Comparison of ENCODE assay signal across 24 mouse cellular contexts in the genomic region with DNA sequence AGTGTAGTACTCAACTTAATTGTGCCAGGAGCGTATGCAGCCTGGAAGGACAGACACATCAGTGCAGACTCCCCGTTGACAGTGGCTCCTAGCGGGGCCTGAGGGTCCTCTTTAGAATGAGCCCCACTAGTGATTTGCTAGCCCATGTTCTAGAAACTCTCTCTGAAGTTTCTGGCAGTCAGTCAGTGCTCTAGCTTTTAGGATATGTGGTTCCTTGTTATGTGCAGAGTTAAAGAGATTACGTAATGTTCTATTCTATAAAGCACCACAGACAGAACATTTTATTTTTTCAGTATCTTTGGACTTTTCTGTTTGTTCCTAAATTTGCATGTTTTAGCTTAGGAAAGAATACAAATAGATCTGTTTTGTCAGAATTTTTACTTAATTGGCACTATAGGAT.
DNase-seq lines count a peak whose midpoint lies in the region; TF ChIP-seq lines count a peak whose summit lies in the region.
"Had no signal": no experiment of that assay in that cellular context is flagged by ENCODE, and none has a peak within 500 bp of the region (broad histone marks: within the 10 kb centered on the region; RNA-seq: fewer than 3 reads in every experiment).

No protein-coding gene starts in this region.

- TF ChIP-seq EP300 in CH12.LX (IDR thresholded peaks at IDR 0.05; ENCODE audit: low read length): 0 out of 2 replicates have a peak, but pooled peaks have one; percentile 25

- TF ChIP-seq RAD21 in CH12.LX (IDR thresholded peaks at IDR 0.05; ENCODE audit: low read depth, low read length): no peak

- no peaks in the 10 kb centered on the region for H3K36me3 ChIP-seq in CH12.LX (replicated peaks in 1 of 2; ENCODE audit: control insufficient read depth in 1 of 2, insufficient read depth in 1 of 2, low read length in 1 of 2)
- H3K36me3 ChIP-seq: embryonic facial prominence, embryonic 12.5 days; embryonic facial prominence, embryonic 15.5 days; heart, embryonic 10.5 days; heart, embryonic 13.5 days; hindbrain, embryonic 12.5 days; hindbrain, embryonic 15.5 days had no signal

- H3K79me2 ChIP-seq in CH12.LX (replicated peaks; ENCODE audit: control insufficient read depth, extremely low read depth, insufficient read depth, poor library complexity, severe bottlenecking): no peaks in the 10 kb centered on the region

- TF ChIP-seq POLR2A in CH12.LX (IDR thresholded peaks at IDR 0.05; ENCODE audit: low read depth, low read length): no peak

- peak overlapping the region; percentile 51; the same call in 1 of the 2 replicates for H3K4me2 ChIP-seq in CH12.LX (ENCODE audit: insufficient read depth, low read depth, poor library complexity, severe bottlenecking)
- H3K4me2 ChIP-seq: embryonic facial prominence, embryonic 12.5 days; embryonic facial prominence, embryonic 15.5 days; heart, embryonic 13.5 days; hindbrain, embryonic 12.5 days; hindbrain, embryonic 15.5 days had no signal

- dilution Hi-C loops in CH12.LX (cut with MboI; ENCODE audit: extremely low pct_ligation_motif_present, extremely low pct_unique_long_range_greater_than_20kb, low sequenced_read_pairs): no loop called here

- H3K9me3 ChIP-seq in CH12.LX (replicated peaks; ENCODE audit: low read length): no peaks in the 10 kb centered on the region
- H3K9me3 ChIP-seq: embryonic facial prominence, embryonic 12.5 days; embryonic facial prominence, embryonic 15.5 days; heart, embryonic 10.5 days; heart, embryonic 13.5 days; hindbrain, embryonic 12.5 days; hindbrain, embryonic 15.5 days had no signal

- peak overlapping the region; percentile 66 for H3K27ac ChIP-seq in layer of hippocampus, adult 2 months
- no peak overlapping the region for H3K27ac ChIP-seq in CH12.LX (ENCODE audit: insufficient read depth, low read depth)
- H3K27ac ChIP-seq: embryonic facial prominence, embryonic 12.5 days; embryonic facial prominence, embryonic 15.5 days; heart, adult 2 months; heart, embryonic 10.5 days; heart, embryonic 13.5 days; hindbrain, embryonic 12.5 days; hindbrain, embryonic 15.5 days had no signal

- TF ChIP-seq CTCF in layer of hippocampus, adult 2 months (conservative IDR thresholded peaks at IDR 0.05): no peak
- TF ChIP-seq CTCF in CH12.LX (conservative IDR thresholded peaks at IDR 0.05 in 1 of 2, IDR thresholded peaks at IDR 0.05 in 1 of 2; ENCODE audit: low read depth in 2 of 2, low read length in 2 of 2): no peak

- H3K4me3 ChIP-seq in layer of hippocampus, adult 2 months: no peak overlapping the region
- no peak overlapping the region for H3K4me3 ChIP-seq in CH12.LX (replicated peaks in 1 of 3; ENCODE audit: low read depth in 2 of 3, low read length in 2 of 3, poor library complexity in 1 of 3)
- H3K4me3 ChIP-seq: embryonic facial prominence, embryonic 12.5 days; embryonic facial prominence, embryonic 15.5 days; heart, adult 2 months; heart, embryonic 10.5 days; heart, embryonic 13.5 days; hindbrain, embryonic 12.5 days; hindbrain, embryonic 15.5 days had no signal

- H3K27me3 ChIP-seq in CH12.LX (replicated peaks): no peaks in the 10 kb centered on the region
- H3K27me3 ChIP-seq: embryonic facial prominence, embryonic 12.5 days; embryonic facial prominence, embryonic 15.5 days; heart, embryonic 13.5 days; hindbrain, embryonic 12.5 days; hindbrain, embryonic 15.5 days; Patski had no signal

- in situ Hi-C loops in CH12.LX (cut with MboI; ENCODE audit: low pct_ligation_motif_present, low pct_unique_long_range_greater_than_20kb, low sequenced_read_pairs): no loop called here

- peaks cover 3 to 31% of the 10 kb centered on the region in 2 experiments; a peak in 3 of 4 replicates for H3K4me1 ChIP-seq in CH12.LX (ENCODE audit: control insufficient read depth in 1 of 2, insufficient read depth in 2 of 2)
- H3K4me1 ChIP-seq: embryonic facial prominence, embryonic 12.5 days; embryonic facial prominence, embryonic 15.5 days; hindbrain, embryonic 12.5 days; hindbrain, embryonic 15.5 days had no signal

- no peak for DNase-seq in layer of hippocampus, adult 2 months (ENCODE audit: low spot score in 2 of 2)
- no peak for DNase-seq in layer of hippocampus, postnatal 10 days (ENCODE audit: low spot score in 2 of 2)
- DNase-seq in CH12.LX (ENCODE audit: extremely low read depth) (no peak), adipocyte (ENCODE audit: low spot score) (peak; percentile 19)
- no peak for DNase-seq in lung, postnatal 36 days
- no peak for DNase-seq in lung, postnatal 25 days (ENCODE audit: low spot score)
- DNase-seq: B cell, adult 2 months; cerebellum, adult 11 months; cerebellum, adult 2 months; cerebellum, adult 9-11 months; cerebellum, postnatal 25 days; forebrain, postnatal 0 days; gastrocnemius, postnatal 10 days; gastrocnemius, postnatal 36 days; heart, adult 2 months; heart, postnatal 14 days; kidney, adult 11 months had no signal

- H3K9ac ChIP-seq in CH12.LX (ENCODE audit: insufficient read depth, low read depth): no peak overlapping the region; the same call in 1 of the 2 replicates
- H3K9ac ChIP-seq: embryonic facial prominence, embryonic 12.5 days; embryonic facial prominence, embryonic 15.5 days; forebrain, postnatal 0 days; heart, embryonic 13.5 days; hindbrain, embryonic 12.5 days; hindbrain, embryonic 15.5 days had no signal

TF ChIP-seq in CH12.LX, 34 proteins besides CTCF, POLR2A, EP300 and RAD21:
- TF ChIP-seq ELF1 (IDR thresholded peaks at IDR 0.05; ENCODE audit: low read depth, low read length): no peak
- peak; percentile 42 for TF ChIP-seq ZNF384 (IDR thresholded peaks at IDR 0.05; ENCODE audit: low read depth, low read length)
- TF ChIP-seq CHD1 (IDR thresholded peaks at IDR 0.05; ENCODE audit: low read depth, low read length): 0 out of 2 replicates have a peak, but pooled peaks have one; percentile 42
- no peak for TF ChIP-seq RCOR1 (conservative IDR thresholded peaks at IDR 0.05; ENCODE audit: low read depth, low read length)
- no peak for TF ChIP-seq ZMIZ1 (IDR thresholded peaks at IDR 0.05; ENCODE audit: low read depth, low read length)
- TF ChIP-seq IRF4 (IDR thresholded peaks at IDR 0.05; ENCODE audit: low read depth, low read length): peak; percentile 32; the same call in 1 of the 2 replicates
- no peak for TF ChIP-seq UBTF (IDR thresholded peaks at IDR 0.05; ENCODE audit: low read depth, low read length)
- no peak for TF ChIP-seq KAT2A (IDR thresholded peaks at IDR 0.05; ENCODE audit: insufficient replicate concordance, low read length)
